Mouse (Mus musculus) CD4-positive, CD25-positive, alpha-beta regulatory T cell, adult 2 months (primary cell): ENCODE results near the gene Dut.

Experiments used
- DNase-seq: peaks from one replicate; pipeline ENCODE4 v3.0.0-alpha.2; 2012; ENCODE audit warnings: low read depth, low spot score

Gene Dut

DNA sequence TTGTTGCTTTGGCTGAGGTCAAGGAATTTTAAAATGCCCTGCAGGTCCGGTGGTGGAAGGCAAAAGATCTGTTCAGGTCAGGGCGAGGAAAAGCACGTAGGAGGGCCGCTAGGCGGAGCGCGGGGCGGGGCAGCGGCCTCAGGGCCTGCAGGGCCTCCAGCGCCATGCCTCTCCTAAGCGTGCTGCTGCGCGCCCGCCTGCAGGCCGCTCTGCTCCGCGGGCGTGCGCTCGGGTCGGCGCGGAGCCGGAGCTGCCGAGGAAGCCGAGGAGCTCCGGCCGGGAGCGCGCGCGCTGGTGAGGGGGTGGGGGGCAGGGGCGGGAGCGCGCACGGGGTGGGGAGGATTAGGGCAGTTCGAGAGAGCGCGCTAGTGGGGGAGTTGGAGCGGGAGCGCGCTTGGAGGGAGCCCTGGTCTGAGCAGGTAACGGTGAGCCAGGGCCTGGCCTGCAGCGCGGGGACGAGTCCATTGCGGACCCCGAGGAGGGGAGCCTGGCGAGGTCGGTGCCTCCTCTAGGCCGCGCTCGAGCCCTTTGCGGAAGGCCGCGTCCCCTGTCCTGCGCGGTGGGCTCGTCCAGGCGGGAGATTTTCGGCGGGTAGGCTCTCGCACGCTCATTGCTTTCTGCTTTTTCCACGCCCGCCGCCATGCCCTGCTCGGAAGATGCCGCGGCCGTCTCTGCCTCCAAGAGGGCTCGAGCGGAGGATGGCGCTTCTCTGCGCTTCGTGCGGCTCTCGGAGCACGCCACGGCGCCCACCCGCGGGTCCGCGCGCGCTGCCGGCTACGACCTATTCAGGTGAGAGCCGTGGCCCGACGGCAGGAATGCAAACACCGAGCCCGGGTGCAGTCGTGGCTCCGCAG lies at the start of gene Dut:
TSS of gene Dut (plus strand) at position 83 of the 854 bp plus-strand sequence.
- peak; percentile 98 for DNase-seq

DNA sequence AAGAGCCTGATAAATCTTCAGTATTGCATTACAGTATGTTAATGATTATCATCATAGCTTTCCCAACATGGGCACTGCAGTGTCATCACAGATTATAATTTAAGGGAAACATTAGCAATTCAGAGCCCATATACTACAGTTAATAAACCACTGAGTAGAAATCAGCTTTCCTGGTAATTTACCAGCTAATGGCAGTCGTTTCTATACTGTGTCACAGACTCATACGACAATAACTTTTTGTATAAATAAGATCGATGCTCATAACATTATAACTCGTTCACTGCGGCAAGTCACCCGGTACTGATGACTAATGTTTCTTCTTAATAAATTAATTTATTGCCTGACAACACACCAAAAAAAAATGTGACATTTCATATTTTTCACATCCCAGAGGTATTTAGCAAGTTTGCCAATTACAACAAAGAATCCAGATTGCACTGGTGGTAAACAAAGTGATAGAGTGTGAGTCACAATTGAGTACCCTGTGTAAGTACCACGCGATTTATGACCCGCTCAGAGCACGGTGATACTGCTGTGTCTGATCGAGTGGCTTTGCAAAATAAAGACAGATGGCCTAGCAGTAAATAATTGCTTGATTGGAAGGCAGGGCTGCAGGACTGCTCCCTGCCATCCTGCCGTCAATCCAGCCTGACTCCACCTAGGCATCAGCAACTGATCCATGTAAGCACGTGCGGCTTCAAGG lies 37.9 kb upstream of the Dut start:
- no peak for DNase-seq

DNA sequence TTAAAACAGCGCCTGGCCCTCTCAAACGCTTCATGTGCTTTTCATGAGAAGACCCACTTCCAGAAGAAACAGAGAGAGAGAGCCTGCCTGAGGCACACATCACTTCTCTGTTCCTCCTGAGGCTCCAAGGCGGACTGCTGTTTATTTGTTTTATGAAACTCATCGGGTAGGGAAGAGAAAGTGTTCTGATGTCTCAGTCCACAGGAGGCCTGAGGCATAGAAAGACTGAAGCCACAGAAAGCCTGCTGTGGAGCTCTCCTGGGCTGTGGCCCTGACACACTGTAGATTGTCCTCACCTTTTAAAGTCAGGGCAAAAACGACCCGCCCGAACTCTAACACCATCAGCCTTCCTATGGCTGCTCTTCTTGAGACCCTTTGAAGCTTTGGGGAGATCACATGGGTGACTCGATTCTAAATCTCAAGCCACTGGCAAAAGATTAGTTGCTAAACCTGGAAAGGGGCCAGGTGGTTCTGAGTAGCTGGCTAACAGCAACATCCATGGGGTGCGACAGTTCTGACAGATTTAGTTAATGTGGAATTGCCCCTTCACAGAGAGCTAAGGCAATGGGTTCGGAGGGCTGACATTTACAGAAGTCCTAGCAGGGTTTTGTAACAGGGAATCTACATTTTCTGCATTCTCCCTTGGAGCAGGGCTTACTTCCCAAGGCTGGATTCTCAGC lies 35.0 kb upstream of the Dut start:
- no peak for DNase-seq

DNA sequence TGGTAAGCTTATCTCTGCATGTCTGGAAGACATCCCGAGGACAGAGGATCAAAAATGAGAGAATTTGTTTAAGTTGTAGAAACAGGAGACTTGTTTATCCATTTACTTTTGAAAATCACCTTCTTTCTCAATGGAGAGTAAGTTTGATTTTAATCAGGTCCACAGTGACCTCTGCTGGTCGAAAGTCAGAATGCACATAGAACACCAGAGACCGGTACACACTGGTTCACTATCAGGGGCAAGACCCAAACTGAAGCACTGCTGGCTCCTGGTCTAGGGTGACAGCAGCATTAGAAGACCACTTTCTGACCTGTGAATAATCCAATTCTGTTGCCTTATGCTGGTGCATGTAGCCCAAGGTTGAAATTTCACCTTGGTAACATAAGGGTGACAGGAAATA lies 32.4 kb upstream of the Dut start:
- peak; percentile 74 for DNase-seq

DNA sequence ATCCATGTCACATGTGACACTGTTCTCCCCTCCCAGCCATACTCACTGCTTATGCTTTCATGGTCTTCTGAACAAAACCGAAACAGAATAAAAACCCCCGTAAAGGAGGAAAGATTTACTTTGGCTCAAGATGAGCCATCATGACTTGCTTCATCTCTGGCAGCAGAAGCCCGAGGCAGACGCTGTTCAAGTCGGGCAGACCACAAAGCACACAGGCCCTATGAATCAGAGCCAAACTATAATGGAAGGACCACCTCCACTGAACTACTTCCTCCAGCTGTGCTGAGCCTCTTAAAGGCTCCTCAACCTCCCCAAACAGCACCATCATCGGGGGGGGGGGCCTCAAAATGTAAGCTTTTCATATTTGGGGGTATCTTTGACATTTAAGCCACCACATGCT lies 29.7 kb upstream of the Dut start:
- no peak for DNase-seq

DNA sequence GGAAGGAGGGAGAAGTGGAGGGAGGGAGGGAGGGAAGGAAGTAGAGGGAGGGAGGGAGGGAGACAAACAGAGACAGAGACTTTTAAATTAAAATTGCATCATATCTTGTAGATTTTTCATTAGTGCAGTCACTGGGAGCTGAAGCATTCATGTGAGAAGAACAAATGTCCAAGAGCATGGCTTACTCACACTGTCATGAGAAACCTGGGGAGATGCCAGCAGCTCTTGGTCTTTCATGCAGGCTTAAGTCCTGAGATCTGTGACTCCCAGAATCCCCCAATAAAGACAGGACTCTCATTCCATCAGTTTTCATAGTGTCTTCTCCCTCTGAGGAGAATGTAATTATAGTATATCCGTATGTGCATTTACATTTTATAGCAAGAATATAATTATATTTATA lies 28.4 kb upstream of the Dut start:
- no peak for DNase-seq

DNA sequence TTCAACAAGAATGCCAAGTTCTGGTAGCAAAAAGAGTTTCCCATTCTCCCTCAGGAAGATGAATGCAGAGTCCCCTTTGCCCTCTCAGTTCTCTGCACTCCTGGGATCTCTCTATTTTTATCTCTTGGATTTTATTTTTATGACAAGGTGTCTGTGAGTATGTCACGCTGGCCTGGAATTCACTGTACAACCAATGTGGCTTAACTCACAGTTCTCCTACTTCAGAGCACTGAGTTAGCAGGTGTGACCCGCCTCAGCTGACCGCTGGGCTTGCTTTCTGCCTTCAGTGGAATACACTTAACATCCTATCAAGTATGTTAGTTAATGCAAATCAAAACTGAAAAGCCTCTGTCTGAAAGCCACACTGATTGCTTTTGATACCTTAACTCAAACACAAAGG lies 27.7 kb upstream of the Dut start:
- no peak for DNase-seq

DNA sequence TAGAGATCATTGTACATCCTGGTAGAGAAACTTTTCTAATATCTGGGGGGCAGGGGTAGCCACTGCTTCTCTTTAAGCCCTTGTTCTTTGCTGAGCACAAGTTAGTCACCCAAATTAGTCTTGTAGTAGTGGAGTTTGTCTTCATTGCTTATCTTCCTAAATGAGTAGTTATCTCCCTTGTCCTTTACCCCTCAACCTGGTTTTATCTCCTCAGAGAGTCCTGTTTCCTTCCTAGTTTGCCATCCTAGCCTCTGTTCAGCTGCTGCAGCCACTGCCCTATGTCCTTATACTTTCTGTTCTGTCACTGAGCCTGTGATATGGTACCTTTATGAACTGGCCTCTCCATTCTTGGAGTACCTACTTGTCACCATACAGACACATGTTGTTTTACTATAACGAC lies 25.3 kb upstream of the Dut start:
- no peak for DNase-seq

DNA sequence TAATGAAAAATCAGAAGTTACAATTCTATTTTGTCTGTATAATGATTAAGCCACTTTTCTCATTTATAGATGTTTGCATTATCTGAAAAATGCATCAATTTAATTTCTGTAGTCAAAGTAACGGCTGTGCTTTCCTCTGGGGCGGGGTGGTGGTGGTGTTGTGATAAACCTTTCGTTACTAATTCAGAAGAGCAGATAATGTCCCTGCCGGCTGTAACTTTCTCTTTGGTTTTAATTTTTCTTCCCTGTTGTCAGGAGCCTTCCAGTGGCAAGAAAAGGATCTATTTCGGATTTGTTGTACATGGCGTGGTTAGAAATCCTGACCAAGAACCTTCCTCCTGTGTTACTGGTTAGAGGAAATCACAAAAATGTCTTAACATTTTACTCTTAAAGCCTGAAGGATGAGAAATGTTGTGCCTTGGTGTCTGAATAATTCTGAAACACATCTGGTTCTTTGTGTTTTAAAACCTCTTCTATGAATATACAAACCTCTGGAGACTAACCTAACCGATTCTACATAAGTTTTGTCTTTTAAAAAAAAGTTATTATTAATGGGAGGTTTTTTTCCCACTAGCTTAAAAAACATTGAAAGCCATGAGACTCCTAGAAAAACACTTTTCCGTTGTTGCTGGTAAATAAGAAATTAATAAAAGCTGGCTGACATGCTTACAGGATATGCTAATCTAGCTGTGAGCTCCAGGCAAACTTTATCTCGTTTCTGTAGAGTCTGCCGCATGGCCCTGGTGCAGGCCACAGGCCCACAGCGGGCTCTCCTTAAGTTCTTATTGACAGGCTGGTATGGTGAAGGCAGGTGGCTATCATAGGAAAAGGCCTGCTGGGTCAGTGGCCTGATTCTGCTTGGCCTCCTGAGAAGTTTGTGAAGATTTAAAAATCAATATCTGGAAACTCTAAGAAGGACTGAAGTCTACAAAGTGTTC lies 18.2 kb upstream of the Dut start:
- no peak for DNase-seq

DNA sequence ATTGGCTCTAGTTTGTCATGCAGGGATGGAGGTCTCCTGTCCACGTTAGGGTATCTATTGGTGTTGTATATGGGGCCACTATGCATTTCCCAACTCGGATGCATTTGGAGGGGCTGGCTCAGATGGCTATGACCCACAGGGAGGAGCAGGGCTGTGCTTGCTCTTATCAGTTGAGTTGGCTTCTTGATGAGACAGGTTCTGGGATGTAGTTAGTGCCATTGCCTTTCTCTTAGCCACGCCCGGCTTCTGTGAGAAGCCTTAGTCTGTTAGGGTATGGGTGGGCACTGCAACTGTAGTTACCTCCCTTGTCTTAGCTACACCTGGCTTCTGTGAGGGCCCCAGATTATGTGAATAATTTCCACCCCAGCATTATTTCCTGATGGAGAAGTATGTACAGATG lies 14.8 kb upstream of the Dut start:
- DNase-seq, result no peak

DNA sequence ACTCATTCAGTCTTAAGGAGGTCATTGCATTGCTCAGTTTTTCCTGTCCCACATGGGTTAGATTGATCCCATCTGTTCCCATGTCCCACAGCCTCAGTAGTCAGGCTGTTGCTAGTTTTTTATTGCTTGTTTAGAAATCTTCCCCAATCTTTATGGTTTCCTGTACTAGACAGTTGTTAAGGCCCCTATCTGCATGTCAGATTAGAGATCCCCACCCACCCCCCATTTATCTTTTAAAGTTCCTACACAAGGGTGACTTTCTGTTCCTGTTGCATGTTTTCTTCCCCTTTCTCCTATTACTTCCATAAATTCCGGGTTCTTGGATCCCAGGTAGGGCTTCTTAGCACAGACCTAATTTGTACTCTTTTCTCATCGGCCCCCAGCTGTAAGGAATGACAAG lies 13.5 kb upstream of the Dut start:
- no peak for DNase-seq

DNA sequence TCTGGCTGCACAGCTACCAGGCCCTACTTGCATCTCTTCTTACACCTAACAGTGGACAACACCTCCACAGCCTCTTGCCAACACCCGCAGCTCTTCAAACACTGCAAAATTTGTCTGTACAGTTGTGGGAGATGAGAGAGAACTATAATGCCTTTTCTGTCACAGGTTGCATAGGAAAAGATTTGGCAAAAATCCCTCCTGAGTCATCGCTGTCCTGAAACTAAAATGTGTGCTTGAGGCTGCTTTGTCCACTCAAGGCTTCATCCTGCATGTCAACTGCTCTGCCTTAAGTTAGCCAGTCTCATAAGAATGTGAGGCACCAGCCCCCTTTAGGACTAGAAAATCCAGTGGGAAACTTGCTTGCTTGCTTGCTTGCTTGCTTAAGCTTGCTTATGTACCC lies 12.9 kb upstream of the Dut start:
- no peak for DNase-seq

DNA sequence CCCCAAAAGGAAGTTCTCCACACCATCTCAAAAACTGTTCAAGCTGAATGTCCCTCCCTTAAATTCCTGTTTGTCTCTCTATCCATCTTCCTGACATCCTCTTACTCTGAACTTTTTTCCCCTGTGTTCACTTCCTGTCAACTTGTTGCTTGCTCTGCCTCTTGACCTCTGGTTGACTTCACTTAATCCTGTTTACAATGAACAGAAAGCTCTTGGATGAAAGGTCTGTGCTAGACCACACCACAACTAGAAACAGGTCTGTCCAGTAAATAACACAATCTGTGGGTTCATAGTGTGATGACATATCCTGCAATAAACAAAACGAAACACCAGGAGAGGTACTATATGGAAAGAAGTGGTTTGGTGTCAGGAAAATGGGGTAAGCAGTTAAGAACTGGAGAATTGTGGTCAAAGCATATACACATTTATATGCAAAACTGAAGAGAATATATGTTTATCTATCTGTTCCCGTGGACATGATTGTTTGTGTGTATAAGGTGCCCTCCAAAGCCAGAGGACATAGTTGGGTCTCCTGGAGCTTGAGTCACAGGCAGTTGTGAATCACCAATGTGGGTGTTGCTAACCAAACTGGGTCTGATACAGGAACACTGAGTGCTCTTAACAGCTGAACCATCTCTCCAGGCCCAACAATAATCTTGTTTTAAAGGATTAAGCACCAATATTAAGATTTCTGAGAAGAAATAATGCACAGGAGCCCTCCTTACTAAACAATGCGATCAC lies 1.3 kb upstream of the Dut start:
- DNase-seq, result peak; percentile 5

DNA sequence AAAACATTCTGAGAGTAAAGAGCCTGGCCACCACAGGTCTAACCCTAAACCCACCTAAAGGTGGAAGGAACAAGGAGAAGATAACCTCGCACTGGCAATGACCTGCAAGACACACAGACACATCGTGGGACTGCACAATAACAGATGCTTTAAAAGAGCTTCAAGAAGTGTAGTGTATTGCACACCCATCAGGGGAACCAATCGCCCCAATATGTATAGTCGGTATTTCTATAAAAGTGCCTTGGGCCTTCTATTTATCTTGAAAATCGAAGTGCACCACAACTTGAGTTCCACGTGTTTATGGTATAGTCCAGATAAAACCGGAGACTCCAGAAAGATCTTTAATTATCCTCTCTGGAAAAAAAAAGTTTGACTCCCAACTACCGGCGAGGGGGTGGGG lies 321 bp upstream of the Dut start:
- DNase-seq, result peak; percentile 41

DNA sequence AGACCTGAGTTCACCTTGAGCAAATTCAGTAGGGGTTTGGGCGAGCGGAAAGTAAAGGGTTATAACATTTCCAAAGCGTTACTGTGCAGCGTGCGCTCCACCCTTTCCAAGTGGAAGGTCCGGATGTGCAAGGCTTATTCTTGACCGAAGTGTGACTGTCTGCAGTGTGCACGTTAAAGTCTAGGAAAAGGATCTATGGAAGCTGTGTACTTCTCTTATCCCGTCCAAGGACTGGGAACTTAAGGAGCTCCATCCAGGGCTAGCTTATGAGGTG lies 909 bp downstream of the Dut start:
- no peak for DNase-seq

DNA sequence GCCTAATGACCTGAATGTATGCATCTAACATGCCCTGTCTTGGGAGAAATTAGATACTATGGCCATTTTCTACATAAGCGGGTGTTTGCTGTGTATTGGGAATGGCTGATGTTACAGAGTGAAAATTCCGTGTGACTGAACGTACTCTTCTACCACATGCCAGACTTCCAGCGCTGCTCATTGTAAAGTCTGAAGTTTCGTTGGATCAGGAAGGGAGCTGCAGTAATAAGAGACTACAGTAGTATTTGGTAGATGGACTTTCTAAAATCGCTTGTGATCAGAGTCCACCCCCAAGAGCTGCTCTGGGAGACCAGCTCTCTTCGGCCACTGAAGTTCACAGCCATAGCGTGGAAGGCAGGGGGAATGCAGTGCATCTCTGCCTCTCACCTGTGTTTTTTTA lies 1.3 kb downstream of the Dut start:
- DNase-seq, result no peak

DNA sequence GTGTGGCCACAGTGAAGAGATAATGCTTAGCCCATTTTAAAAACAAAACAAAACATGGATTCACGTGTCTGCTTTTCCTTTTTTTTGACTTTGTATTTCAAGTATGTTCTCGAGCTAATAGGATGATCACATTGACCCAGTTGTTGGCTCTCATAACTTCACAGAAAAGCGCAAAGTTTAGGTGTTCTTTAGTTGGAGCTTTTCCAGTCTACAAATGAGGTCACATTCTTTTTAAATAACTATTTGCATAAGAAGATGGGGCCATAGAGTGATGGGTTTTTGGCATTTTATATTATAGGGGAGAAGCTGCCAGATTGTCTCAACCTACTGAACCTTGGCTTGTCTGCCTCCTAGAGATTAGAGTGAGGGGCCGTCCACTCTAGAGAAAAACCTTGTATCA lies 2.3 kb downstream of the Dut start:
- no peak for DNase-seq

DNA sequence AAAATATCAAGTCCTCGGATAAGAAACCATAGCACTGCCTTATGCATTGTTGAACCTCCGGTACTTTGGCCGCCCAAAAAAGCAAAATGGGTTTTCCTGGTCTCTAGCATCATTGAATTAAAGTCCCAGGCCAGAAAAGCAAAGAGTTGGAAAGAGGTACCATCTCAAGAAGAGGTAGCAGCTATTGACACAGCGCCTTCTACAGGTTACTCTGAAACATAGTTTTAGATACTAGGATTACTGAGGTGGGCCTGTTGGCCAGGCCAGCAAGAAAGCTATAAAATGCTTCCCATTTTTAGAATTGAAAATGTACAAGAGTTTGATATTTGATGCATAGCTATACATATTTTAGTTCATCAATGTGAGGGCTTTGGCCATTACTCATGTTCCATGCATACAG lies 2.9 kb downstream of the Dut start:
- DNase-seq, result peak; percentile 58

DNA sequence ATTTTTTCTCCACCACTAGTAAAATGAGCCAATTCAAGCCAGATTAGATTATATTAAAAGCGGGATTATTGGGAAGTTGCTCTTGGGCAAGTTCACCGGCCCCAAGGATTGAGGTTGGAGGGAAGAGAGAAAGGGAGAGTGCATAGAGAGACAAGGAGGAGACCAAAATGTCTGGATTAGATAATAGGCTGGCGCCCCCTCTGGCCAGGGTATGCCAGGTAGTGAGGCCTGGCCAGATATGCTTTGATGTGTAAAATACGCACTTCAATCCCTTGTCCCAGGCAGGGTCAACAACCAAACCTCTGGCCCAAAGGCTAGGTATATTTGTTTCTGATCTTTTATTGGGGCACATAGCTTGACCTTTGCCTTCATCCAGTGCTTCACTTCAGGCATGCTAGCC lies 4.8 kb downstream of the Dut start:
- peak; percentile 47 for DNase-seq

DNA sequence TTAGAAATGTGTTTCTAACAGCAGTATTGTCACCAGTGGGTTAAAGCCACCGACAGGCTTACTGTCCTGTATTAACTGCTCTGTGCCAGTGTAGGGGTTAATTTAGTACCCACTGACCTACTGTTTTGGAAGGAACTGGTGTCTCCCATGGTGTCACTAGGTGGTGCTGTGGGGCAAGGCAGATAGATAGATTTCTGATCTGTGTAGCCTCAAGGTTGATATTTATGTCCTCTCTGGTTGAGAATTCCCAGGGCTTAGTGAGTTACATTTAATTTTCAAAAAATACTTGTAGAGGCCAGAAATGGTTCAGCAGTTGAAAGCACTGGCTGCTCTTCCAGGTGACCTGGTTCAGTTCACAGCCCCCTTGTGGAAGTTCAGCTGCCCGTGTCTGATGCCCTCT lies 5.3 kb downstream of the Dut start:
- DNase-seq, result peak; percentile 76

DNA sequence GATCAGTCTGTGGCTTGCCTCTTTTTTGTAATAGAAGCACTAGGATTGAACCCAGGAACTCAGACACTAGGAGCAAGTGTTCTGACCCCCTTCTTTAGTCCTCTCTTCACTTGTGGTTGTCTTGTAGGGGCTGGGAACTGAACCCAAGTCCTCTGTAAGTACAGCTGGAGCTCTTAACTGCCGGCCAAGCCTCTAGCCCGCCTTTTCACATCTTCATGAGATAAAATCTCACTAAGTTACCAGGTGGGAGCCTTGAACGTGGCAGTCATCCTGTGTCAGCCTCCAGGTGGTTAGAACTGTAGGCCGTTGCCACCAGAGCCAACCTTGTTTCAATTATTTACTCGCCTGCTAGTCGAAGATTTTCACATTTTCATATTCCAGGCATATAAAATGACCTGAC lies 6.7 kb downstream of the Dut start:
- DNase-seq, result no peak
